Mouse (Mus musculus): Measurements from ENCODE around the gene Zbtb20.

Zbtb20 gene

GRCm38 (mm10) chr16:43370496-43371020, 494.9 kb downstream of the Zbtb20 start:
- no peak for DNase-seq

- no peak for DNase-seq
Measured at GRCm38 (mm10) chr16:43376782-43377181, 501.1 kb downstream of the Zbtb20 start.

DNA sequence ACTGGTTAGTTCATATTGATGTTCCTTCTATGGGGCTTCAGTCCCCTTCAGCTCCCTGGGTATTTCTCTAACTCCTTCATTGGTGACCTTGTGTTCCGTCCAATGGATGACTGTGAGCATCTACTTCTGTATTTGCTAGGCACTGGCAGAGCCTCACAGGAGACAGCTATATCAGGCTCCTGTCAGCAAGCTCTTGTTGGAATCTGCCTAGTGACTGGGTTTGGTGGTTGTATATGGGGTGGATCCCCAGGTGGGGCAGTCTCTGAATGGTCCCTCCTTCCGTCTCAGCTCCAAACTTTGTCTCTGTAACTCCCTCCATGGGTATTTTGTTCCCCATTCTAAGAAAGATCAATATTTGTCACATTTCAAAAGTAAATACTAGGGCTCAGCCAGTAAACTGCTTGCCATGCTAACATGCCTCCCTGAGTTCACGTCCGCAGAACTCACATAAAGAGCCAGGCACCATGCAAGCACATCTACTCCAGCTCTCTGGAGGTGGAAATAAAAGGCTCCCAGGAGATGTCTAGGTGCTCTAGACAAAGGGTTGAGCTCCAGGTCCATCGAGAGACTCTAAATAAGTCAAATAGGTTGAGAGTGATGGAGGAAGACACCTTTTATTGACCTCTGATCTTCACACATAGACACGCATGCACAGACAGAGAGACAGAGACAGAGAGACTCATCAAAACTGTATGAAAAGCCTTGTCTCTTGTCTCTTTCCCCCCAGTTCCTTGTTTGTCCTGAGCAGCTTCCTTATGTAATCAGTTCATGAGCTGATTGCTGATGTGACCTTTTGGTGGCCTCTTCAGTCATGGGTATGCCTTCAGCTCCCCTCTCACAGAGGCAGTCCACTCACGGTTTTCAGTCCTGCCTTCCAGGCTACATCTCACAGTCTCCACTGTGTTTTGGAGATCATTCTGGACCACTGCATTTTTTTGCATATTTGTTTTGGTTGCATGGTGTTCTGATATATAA, 504.0 kb downstream of the Zbtb20 start:
- no peak for DNase-seq

DNA sequence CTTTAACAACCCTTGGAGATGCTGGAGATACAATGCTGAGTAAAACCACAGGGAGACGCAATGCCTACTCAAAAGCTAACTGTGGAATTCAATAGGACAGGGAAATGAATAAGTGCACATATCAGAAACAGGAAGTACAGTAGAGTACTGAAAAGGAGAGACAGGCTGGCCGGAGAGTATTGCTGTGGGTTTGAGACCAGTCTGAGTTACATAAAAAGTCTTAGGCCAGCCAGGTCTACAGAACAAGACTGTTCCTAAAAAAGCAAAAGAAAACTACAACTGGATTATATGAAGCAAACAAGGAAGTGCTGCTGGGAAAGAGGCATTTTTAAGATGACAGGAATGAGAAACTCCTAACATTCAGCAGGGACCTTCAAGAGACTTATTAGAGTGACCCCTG, 505.5 kb downstream of the Zbtb20 start:
- DNase-seq, result no peak

DNA sequence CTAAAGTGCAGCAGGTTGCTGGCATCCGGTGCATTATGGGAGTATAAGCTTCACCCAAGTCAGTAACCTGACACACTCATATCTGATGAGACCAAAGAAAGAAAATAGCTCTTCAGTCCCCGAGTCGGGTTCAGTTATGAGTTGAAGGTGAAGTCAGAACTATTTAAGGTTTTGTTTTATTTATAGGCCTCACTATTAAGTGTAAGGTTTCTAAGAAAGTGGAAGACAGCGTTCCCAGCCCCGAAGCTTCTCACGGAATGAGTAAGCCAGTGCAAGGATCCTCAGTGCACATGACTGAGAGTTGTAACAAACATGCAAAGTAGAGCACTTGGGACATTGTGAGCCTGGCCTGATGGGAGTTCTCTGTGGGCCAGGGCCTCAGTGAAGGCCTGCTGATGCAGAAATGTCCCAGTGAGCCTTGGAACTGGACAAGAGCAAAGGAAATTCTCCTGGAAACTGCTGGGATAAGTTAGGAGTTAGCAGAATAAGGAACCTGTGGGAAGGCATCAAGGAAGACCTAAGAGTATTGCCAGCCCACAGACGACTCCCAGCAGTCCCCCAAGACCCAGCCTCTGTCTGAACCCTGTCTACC, 507.6 kb downstream of the Zbtb20 start:
- no peak for DNase-seq

GRCm38 (mm10) chr16:43384953-43385619, 509.4 kb downstream of the Zbtb20 start:
- DNase-seq, result no peak

GRCm38 (mm10) chr16:43385620-43386210, 510.0 kb downstream of the Zbtb20 start:
- no peak for DNase-seq

- DNase-seq, result no peak
Measured at GRCm38 (mm10) chr16:43386426-43386825, 510.7 kb downstream of the Zbtb20 start.

DNA sequence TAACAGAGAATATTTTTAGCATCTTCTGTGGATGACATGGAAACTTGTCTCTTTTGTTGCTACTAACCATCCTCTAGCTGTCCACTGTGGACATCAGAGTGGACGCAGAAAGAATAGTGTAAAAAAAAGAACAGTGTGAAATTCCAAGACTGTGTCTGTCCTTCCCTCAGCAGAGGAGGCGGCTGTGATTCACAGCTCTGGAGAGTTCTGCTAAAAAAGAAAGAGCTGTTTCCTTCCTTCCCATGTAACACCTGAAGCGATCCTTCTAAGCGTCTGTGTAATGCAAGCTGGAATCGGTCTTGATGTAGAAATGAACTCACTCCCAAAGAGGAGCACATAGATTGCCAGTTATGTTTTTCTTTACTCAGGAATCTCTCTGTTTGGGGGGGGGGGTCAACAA, 512.7 kb downstream of the Zbtb20 start:
- no peak for DNase-seq

DNA sequence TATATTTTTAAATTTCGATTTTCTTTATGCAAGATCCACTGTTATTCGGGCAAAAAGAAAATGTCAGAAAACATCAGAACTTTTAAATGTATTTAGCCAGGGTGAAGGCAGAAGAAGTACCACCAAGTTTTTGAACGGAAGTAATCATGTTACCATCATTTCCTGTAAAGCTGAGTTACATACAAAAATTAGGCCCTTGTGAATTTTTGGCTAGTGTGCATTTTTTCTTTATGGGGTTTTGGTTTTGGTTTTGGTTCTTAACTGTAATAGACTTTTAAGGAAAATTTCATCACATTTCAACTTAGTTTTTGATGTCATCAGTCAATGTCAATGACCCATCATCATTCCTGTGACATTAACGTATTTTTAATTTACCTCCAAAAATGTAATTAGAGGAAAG, 514.7 kb downstream of the Zbtb20 start:
- DNase-seq, result no peak

- no peak for DNase-seq
Measured at GRCm38 (mm10) chr16:43393382-43393781, 517.7 kb downstream of the Zbtb20 start.

DNA sequence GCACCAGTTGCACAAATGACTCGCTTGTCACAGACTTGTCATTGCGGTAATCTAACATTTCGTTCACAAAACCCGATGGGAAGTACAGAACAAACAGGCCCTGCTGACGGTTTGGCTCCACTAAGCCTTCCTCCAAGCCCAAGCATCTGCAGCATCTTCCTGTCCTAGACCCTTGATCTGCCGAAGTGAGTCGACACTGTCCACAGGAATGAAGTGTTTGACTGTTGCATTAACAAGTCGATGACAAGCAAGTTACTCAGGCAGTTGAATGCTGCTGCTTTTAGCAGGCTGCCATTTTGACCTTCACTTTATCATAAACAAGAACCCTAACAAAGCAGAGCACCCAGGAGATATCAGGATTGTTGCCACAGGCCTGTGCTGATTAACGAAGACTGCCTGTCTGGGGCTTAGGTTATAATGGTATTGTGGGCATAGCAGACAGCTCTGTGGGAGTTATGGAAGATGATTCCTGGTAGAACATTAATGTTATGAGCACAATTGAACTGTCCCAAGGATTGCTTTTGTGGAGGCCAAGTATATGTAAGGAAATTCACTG, 518.4 kb downstream of the Zbtb20 start:
- no peak for DNase-seq

DNA sequence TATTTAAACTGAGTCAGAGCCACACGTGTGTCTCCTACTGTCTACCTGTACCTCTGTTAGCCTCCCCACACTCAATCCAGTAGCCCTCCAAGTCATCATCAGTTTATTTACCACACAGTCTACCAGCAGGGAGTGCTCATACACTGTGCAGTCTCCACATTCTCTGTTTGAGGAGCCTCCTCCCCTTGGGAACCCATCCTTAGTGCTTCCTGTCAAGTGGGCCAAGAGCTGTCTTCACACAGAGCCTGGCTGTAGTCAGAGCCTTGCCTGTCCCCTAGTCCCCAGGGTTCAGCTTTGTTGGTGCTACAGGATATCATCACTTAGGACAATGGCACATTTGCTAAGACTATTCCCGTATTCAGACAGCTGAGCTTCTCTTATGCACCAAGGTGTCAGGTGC, 519.1 kb downstream of the Zbtb20 start:
- DNase-seq, result no peak

GRCm38 (mm10) chr16:43396849-43397628, 521.4 kb downstream of the Zbtb20 start:
- DNase-seq, result no peak

- no peak for DNase-seq
Measured at GRCm38 (mm10) chr16:43397629-43398323, 522.1 kb downstream of the Zbtb20 start.

DNA sequence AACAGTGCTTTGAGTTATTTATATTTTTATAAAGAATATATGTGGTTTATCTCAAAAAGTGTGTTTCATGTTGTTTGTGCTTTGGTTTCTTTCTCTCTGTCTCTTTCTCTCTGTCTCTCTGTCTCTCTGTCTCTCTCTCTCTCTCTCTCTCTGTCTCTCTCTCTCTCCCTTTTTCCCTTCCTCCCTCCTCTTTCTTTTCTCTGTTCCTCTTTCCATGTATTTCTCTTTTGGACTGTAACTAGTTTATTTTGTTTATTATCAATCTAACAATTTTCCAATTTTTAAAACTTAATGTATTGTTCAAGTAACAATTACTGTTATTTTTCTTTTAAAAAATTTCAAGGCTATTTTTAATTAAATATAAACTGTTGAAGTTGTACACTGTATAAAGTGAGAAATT, 523.7 kb downstream of the Zbtb20 start:
- no peak for DNase-seq

- no peak for DNase-seq
Measured at GRCm38 (mm10) chr16:43400046-43400445, 524.4 kb downstream of the Zbtb20 start.

DNA sequence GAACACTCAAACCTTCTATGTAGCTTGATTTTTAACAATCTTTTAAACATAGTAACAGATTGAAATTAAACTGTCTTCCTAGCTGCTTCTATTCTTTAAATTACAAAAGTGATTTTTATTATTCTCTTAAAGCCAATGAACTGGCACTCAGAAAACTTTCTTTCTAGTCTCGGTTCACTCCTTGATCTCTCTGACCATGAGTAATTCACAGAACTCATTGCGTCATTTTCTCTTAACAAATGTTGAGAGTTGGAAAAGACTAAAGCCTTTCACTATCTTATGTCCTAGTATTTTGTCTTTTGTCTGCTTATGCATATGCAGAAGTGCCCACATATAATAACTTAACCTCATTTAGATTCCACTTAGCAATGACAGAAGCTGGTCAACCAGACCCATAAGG, 525.3 kb downstream of the Zbtb20 start:
- DNase-seq, result no peak

- DNase-seq, result no peak
Measured at GRCm38 (mm10) chr16:43402888-43403287, 527.2 kb downstream of the Zbtb20 start.

DNA sequence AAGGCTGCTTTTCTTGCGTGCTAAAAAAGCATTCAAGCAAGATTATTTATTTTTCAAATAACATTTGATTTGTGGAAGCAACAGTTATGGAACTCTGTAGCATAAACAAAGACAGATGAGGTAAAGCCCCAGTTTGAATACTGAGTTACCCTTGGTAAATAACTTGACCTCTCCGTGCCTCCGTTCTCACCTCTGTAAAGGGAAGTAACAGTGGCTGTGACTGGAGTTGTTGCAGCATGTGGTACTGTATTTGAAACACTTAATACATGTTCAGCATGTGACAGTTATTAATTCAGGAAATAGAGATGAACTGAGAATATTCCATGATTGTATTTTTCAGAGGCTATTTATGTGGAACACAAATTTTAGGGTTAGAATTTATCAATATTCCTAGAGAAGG, 529.4 kb downstream of the Zbtb20 start:
- DNase-seq, result no peak

- DNase-seq, result peak; percentile 66
Measured at GRCm38 (mm10) chr16:43407594-43408142, 532.0 kb downstream of the Zbtb20 start.

Measured in kidney, adult 18-20 months (tissue).